Mouse (Mus musculus) gastrocnemius, adult 8-10 months (tissue): Measurements from ENCODE around the gene Tsku. TPM values are rescaled to one million over a fixed set of nuclear protein-coding genes. Genes with fewer than 3 reads are reported as not detected.

ENCODE experiments used
- DNase-seq, 2 experiments: peaks; one replicate each; pipeline ENCODE4 v3.0.0; 2022; ENCODE audit warnings: low spot score in 2 of 2
- total RNA-seq, 4 experiments: library from RNA; stranded (reverse); gene quantifications; 2 replicates each; pipeline ENCODE4 v1.2.4; 2022

Tsku gene
- total RNA-seq, 4 experiments from 2014 or later: 0.73 to 1.9 (median 1.1) TPM

DNA sequence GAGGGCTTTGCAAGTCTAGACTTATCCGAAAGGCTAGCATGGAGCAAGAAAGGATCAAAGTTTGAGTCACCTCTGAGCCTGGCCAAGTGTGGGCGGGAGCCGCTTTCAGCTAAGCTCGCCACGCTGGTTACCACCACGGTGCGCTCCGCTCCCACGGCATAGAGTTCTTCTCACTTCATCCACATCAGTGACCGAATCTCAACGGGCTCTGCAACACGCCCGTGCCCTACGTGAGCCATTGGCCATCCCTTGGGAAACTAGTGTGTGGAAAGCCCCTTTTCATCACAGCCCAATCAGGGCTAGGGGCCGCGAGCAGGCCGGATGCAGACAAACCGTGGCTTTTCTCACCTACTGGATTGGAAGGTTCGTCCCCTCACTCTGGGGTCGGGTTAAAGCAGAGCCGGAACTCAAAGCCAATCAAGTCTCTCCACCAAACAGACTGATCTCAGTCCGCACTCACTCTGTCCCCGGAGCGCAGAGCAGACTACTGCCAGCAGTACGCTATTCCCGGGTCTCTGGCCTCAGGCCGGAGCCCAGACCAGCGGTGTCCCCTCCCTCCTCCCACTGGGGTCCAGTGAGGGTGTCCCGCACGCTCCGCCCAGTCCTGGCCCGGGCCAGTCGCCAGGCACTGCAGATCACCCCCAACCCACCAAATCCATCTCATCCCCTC is 1.0 kb downstream of the Tsku start:
- peak in 1 of 2 experiments; percentile 27 for DNase-seq

DNA sequence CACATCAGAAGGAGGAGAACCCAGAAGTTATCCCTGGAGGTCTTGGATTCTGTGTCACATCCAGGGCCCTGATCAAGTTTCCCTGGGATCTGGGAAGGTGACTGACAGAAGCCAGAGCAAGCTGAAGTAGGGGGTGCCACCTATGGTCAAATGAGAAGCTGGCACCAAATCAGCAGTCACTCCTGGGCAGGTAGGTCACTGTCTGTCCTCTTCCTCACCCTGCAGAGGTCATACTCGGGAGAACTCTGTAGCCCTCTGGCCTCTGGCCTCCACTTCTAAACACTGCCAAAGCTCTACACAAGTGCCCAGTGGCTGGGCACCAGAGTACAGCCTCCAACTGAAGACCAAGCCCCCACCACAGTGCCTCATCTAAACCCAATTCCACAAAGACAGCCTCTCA is 3.1 kb downstream of the Tsku start:
- no peak for DNase-seq

DNA sequence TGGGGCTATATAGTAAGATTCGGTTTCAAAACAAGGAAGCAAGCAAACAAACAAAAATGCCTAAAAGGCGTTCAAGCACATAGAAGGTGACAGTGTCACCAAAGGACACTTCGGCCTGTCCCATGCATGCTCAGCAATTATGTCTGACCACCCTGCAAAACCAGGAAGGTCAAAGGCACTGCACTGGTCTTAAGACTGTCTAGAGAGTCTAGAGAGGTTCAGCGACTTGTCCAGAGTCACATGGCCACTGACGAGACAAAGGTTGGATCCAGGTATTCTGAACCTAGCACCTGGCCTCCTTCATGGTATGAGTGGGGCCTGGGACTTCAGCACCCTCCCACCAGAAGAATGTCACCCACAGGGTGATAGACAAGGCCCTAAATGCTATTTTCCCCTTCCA is 3.8 kb downstream of the Tsku start:
- no peak for DNase-seq

DNA sequence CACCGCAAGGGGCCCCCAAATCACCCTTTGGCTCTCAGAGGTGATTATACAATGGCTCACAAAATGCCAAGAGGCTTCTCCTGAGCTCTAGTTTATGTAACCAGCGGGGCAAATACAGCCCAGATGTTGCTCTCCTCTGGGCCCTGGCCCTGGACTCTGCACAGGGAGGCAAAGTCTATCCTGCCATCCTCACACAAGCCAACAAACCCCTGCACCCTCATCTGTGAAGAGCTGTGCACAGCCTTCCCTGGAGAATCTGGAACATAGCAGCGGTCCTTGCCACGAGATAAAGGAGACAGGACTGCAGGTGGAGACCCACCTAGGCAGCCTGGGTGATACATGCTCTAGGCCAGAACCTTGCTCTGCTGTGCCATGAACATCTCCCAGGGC is 6.2 kb downstream of the Tsku start:
- no peak for DNase-seq

DNA sequence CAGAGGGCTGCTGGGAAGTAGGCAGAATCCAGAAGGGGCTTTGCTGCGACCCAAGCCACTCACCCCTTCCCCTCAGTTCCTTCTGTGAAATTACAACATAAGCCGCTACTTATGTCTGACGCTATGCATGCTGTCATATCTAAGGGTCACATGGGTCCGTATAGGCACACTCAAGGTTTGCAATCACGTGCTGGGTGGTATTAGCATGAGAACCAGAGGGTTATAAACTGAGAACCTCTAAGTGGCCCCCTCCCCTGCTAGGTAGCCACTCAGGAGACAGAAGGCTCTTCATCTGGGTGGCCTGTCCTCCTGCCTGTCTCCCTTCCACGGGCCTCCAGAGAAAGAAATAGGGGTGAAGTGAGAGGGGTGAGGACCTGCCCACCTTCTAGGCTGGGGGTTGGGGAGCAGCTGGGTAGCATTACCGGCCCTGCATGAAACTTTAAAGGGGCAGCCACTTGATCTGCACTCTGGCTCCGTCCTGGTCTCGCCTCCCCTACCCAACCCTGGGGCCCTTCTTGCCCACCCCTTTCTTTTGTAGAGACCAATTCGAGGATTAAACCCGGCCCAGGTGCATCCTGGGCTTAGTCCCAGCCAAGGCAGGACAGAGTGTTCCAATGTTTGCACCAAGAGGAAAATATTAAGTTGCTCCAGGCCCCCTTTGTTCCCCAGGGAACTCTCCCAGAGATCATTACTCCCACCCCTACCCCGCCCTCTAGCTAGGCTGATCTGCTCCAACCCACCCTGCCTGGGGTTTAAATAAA is 6.8 kb downstream of the Tsku start:
- DNase-seq: no peak

DNA sequence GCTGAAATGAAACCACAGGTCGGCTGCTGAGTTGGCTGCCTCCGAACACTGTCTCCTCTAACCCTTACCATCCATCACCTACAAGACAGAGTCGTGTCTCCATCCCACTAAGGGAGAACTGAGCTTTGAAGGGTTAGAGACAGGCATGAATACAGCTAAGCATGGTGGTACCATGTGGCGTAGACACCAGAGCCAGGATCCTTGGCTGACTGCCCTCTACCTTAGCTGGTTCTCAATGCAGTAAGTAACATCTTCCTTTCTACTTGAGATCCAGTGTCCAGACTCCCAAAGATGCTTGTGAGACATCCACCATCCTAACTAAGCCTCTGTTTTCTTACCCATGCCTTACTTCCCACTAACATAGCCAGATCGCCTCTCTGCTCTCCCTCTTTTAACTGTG is 7.5 kb downstream of the Tsku start:
- DNase-seq: no peak

DNA sequence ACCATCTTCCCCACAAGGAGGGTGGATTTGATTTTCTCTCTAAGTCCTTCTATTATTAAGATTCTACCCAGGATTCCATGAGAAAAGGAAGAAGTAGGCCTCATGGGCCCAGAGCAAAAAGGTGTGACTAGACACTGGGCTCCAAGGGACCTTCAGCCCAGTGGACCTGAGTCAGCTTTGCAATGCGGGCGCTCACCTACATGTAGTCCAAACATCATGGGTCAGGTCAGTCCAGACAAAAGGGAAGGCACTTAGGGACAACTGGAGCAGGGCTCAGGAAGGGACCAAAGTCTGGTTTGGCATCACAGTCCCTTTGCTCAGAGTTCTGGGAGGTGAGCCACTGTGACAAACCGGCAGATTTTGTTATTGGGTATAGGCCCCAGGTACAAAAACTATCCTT is 9.6 kb downstream of the Tsku start:
- no peak for DNase-seq

DNA sequence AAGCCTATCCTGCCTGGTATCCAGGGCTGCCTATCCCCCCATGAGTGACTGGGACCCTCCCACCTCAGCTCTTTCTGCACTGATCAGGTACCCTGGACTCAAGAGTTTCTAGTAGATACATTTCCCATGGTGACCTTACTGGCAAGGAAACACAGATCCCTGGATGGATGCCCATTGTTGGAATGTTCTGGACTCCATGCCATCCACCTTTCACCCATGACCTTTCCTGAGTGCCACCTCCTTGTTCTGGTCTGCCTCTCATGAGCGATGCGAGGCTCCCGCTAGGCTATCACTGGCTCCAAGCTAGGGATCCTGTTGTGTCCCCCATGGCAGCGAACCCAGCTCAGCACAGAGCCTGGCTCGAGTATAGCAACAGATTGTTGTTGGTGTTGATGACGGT is 11.3 kb downstream of the Tsku start:
- no peak for DNase-seq

DNA sequence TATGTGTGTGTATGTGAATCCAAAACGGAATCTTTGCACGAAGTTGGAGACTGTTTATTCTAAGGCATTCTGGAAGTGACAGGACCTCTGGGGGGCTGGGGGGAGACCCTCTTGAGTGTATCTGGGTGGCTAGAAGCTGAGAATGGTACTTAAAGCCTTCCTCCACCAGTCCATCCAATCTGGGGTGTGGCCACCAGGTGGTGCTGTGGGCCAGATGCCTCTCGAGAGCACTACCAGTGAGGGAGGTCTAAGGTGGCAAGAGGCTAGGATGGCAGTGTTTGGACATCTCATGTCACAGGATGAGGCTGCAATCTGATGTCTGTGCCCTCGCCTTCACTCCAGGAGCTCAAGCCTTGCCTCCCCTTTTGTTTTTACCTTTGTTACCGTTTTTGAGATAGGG is 12.0 kb downstream of the Tsku start:
- DNase-seq: peak; percentile 68 to 76

DNA sequence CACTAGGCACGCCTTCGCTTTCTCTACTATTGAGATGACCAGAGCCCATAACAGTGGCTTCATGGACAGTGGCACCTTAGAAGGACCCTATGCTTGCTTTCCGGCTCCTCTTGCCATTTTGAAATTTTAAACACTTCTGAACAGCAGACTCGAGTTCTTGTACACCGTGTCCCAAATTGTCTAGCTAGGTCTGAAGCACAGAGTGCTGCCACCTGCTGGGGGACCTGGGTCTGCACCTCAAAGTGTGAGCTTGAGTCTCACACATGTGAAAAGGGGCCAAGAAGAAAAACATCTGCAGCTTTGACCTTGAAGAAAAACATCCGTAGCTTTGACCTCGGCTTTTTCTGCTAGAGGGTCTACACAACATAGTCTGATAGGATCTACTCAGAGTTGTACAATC is 13.1 kb downstream of the Tsku start:
- peak in 1 of 2 experiments; percentile 22 for DNase-seq

DNA sequence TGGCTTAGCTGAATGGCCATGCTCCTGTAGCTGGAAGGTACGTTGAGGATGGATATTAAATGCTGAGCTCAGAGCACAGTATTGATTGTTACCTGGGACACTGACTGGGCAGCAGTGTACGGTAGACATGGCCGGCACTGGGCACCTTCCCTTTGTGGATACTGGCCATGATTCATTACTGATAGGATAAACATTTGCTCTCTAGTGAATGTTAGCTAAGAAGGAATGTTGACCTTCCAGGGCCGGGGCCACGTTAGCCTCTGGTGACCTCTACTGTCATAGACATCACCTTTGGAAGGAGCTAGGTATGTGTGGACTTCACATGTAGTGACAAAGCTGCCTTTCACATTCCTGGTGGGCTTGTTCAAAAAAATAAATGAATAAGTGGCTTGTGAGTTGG is 13.7 kb downstream of the Tsku start:
- no peak for DNase-seq

DNA sequence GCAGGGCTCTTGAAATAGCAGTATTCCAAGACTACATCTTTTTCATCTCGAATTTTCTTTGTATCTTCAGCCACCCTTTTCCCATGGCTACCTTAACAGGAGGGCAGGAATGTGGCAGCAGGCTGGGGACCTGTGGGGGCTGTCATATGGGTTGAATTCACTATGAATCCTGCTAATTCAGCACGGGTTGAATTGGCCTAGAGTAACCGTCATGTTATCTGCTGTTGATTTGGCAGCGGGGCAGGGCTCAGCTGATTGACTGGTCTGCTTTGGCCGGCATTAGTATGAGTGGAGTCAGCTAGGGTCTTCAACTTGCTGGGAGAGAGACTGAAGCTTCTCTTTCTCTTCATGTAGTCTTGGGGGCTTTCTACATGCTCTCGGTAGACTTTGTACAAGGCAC is 16.1 kb downstream of the Tsku start:
- no peak for DNase-seq

DNA sequence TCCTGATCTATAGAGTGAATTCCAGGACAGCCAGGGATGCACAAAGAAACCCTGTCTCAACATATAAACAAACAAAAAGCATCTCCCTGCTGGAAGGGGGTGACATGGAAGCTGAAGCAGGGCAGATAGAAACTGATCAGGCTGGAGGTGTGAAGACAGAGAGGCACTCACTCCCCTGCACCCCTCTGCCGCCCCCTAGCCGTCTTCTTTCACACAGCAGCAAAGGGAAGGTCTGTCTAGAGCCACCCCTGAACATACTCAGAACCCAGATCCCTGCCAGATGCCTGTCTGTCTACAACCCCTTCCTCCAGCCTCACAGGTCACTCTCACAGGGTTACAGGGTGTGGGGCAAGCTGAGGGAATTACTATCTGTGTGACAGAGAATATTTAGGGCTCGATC is 16.8 kb downstream of the Tsku start:
- no peak for DNase-seq

DNA sequence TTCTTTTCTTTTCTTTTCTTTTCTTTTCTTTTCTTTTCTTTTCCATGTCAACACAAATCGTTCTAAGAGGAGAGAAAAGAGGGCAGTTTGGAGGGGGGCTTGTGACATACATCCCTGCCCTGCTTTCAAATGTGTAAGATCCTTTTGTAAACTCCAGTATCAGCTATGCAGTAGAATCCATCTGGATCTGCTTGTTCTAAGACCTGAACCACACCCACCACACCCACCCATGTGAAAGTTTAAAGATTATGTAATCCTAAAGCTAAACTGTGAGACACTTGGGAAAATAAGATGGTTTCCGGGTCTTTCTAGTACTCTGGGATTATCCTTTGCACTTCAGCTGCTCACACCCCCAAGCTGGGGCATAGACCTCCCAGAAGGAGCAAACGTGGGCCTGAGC is 18.9 kb downstream of the Tsku start:
- no peak for DNase-seq

DNA sequence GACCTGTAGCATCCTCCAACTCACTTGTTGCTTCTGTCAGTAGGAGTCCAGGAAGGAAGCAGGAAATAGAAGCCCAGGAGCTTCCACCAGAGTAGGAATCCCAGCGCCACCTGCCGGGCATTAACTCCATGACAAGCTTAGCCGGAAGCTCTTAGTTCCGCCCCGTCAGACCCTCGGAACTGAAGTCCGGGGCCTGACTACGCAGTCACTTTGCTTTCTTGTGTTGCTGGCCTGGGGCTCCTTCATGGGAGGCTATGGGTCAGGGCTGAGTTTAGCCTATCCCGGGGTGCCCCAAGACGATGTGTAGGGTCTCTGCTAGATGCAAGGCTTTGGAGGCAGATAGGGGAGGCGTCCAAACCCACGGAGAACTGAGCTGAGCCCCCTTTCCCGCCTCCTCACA is 19.7 kb downstream of the Tsku start:
- peak; percentile 71 to 77 for DNase-seq

DNA sequence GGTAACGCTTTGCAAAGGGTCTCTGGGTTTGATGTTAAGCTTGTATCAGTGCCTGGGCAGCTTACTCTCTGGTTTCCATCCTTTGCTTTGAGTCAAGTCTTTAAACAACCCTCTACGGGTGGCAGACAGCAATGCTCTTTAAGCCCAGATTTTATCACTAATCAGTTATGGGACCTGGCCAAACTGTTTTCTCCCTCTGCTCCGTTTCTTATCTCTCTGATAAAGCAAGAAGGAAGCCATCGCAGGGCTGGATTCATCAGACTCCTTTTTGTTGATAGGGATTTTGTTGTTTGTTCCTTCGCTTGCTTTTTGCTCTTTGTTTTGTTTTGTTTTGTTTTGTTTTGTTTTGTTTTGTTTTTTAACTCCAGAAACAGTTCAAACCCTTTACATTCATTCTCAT is 20.8 kb downstream of the Tsku start:
- DNase-seq: no peak

DNA sequence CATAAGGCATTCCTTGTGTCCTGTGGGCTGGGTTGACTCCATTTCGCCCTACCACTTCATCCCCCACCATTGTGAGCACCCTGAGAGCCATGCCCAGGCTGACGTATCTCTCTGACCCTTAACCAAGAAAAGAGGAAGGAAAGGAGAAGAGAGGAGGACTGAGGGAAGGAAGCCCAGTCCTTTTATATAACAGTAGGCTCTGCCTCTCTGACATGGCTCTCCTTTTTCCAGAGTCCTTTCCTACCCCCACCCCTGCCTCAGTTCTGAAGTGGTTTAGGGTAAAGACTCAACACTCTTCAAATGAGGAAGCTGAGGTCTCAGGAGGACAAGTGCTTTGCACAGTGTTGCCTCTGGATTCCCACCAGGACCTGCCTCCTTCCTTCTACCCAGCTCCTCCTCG is 27.1 kb downstream of the Tsku start:
- DNase-seq: no peak

DNA sequence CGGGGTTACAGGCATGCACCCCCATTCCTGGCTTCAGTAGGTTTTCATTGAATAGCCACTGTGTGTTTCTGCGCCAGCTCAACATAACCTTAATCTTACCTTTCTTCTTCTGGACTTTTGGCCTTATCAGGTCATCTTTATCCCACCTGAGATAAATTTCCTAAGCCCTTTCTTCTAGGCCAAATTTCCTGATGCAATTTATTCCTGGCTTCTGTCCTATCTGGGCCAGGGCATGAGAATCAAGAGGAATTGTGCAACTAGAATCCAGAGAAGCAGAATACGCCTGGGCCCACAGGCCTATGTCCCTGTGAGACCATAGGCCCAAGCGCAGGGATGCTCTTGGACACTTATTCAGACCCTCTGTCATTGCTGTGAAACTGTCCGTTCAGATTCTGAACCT is 27.6 kb downstream of the Tsku start:
- DNase-seq: no peak

DNA sequence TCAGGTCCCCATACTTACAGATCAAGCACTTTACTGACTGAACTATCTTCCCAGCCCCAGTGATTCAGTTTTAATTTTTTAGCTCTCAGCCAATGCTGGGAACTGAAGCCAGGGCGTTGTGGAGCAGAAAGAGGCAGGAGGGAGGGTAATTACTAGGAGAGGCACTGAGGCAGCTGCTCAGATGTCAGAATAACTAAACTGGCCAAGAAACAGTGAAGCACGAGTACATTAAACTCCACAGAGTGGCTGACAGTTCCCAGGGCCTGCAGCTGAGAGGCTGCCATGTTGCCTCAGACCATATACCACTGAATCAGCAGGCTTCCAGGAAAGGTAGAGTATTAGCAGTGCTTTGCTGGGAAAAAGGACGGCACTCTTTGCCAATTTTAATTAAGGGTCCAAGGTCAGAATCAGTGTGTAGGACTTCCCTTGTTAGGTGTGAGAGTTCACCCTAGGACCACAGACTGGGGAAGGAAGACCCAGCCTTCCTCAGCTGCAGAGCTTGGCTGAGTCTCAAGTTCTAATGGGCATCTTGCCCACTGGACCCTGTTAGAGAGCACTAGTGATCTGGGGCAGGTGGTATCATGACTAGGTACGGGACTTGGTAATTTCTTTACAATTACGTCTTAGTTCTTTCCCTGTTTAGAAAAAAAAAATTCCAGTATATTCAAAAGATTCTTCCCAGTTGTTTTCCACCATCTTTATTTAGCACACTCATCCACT is 28.3 kb downstream of the Tsku start:
- DNase-seq: no peak

DNA sequence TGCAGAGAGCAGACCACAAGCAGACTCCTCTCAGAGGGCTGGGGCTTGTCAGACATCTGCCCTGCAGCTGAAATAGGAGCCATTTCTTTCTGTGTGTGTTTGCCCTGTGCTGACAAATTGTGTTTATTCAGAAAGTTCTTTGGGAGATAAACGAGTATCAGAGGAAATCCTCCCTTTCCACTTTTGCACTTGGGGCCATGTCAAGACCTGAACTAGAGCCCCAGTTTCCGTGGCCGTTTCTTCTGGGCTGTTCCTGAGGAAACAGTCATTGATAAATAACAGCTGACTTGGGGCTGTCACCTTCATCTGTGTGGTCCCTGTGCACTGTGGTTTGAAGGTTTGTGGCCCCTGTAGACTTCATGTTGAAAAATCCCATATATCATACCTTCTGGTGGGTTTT is 29.2 kb downstream of the Tsku start:
- DNase-seq: no peak

DNA sequence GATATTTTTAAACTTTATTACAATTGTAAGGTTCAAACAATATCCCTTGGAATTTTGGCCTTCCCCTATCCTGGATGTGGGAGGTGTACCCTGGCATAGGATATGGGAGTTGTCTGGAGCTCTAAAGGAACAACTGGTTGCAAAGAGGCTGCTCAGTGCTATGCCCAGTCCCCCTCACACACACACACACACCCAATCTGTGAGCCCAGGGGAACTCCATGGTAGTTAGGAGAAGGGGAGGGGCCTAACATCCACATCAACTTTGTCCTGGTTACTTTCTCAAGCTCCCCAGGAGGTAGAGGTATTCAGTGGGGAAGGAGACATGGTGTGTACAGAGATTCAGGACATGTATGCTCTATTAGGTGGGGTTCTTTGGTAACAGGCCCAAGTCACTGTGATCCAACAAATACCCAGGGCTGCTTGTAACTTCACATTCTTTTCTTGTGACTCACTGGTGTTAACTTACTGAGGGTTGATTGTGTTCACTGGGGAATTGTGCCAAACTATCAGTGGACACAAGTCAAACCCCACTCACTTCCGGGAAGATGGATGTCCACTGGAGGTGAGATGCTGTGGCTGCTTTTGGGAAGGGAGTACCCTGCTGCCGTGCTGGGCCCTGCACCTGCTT is 30.6 kb downstream of the Tsku start:
- no peak for DNase-seq
